Mouse (Mus musculus) gastrocnemius, postnatal 25 days (tissue): ENCODE data around the gene Gm4559. TPM values are rescaled to one million over a fixed set of nuclear protein-coding genes. Genes with fewer than 3 reads are reported as not detected.
"Not testable (repeated sequence)": the region's sequence is repeated elsewhere in the genome, so short reads cannot be mapped to it uniquely, and the experiment has no call there.

Source experiments
- DNase-seq: peaks from one replicate; pipeline ENCODE4 v3.0.0; 2022
- long read RNA-seq, 2 experiments: library from polyadenylated mRNA; stranded (forward); transcript quantifications; one replicate each; pipeline ENCODE4 v2.0.0; 2021
- total RNA-seq, 2 experiments: library from RNA; stranded (reverse); gene quantifications; 1 replicate in 1 of 2; 2 replicates in 1 of 2; pipeline ENCODE4 v1.2.3; 2021

The Gm4559 gene
- total RNA-seq = not detected
- long read RNA-seq, experiment 1 = 0 reads
- long read RNA-seq, experiment 2 = 0 reads

DNA sequence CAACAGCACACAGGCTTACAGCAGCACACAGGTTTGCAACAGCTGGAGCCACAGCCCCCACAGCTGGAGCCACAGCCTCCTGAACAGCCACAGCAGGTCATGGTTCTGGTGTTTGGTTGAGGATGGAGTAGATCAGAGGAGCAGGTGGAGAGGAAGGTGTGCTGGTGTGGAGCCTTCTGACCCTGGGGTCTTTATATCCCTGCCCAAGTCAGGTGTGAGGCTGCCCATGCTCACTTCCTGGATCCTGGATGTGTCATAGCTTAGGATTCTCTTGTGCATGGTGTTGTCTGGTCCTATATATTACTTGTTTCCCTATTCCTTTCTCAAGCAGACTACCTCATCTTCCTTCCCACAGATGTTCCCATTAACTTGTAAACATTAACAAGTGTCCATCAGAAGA is at the start of gene Gm4559:
Gene Gm4559 (minus strand): TSS at position 101 of the 400 bp plus-strand sequence.
- DNase-seq = not testable (repeated sequence)

GRCm38 (mm10) chr7:142323396-142324117 is 49.4 kb upstream of the Gm4559 start:
- DNase-seq = no peak

DNA sequence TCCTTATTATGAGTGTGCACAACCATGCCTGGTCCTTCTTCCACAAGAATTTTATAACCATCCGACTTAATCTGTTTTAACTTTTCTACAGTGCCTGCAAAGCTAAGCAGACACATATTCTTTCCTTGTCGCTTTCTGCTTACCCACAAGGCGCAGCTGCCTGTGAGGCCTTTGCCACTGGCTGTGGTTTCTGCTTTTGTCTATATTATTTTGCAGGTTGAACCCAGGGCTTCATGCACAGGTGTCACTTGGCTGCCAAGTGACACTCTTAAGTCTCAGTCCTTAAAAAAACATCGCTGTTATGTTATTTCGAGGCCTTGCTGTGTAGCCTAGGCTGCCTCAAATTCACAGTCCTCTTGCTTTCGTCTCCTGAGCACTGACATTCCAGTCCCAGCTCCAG is 48.5 kb upstream of the Gm4559 start:
- DNase-seq = no peak

DNA sequence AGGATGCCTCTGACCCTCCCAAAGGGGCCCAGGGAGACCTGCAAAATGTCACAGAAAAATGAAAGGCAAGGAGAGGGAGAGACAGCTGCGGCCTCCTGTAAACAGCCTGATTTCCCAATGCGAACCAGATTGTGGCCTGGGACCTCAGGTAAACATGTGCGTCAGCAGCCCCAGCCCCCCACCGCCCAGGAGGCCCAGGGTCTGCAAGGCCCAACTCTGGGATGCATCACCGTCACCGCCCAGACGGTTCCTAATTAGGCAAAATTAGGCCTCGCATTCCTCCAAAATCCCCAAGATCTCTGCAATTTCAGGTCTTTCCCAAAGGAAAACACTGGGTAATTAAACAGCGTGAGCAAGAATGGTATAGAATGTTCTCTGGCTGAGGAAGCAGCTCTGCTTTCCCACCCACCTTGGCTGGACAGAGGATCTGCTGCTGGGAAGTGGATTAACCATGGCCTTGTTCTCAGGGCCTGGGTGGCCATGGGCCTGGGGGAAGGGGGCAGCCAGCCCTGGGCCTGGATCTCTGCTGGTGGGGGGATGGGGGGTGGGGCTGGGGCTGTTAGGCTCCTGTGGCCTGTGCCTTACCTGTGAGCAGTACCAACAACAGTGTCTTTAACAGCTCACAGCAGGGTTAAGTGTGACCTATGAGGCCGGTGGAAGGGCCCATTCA is 47.6 kb upstream of the Gm4559 start:
- DNase-seq = not testable (repeated sequence)

GRCm38 (mm10) chr7:142320906-142321305 is 46.7 kb upstream of the Gm4559 start:
- DNase-seq = no peak

- no peak for DNase-seq
These were observed 45.0 kb upstream of the Gm4559 start for GRCm38 (mm10) chr7:142319124-142319523.

GRCm38 (mm10) chr7:142317216-142317615 is 43.1 kb upstream of the Gm4559 start:
- DNase-seq = no peak

GRCm38 (mm10) chr7:142316558-142316957 is 42.4 kb upstream of the Gm4559 start:
- DNase-seq = no peak

DNA sequence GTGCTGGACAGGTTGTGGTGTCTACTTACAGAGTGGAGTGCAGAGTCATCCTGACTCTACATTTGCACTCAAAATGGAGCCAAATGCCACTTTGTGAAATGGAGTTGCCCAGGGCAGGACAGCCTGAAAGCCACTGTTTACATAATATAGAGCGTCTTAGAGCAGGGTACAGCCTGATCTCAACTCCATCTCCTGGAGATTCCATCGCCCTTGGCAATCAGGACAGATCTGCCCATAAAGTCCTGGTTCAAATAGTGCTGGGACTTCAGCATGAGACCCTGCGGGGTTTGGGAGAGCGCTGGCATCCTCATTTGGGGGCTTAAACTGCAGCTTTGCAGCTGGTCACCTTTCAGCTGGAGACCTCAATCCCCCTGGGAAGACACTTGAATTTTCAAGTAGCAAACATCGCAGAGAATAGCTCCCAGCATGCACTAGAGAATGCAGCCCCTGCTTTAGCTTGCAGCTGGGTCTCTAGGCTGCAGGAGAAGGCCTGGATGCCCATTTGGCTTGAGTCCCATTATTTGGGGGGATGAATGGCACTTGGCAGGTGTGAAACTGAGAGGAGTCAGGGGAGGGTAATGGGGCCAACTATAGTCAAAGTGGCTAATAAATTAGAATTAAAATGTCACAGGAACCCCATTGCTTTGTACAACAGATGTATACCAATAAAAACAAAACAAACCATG is 40.6 kb upstream of the Gm4559 start:
- no peak for DNase-seq

GRCm38 (mm10) chr7:142303929-142304328 is 29.8 kb upstream of the Gm4559 start:
- DNase-seq = not testable (repeated sequence)

- DNase-seq = no peak
These were observed 29.1 kb upstream of the Gm4559 start, which contains the start of gene Krtap5-4 for GRCm38 (mm10) chr7:142303249-142303648. Krtap5-4 (plus strand) TSS chr7:142303549.

DNA sequence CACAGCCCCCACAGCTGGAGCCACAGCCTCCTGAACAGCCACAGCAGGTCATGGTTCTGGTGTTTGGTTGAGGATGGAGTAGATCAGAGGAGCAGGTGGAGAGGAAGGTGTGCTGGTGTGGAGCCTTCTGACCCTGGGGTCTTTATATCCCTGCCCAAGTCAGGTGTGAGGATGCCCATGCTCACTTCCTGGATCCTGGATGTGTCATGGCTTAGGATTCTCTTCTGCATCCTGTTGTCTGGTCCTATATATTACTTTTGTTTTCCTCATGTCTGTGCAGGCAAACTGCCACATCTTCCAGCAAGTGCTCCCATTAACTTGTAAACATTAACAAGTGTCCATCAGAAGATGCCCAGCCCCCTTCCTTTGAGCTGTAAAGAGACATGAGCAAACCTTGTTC is 22.9 kb upstream of the Gm4559 start, which contains the start of gene Krtap5-1:
Gene Krtap5-1 (minus strand): TSS at position 101 of the 400 bp plus-strand sequence.
- not testable (repeated sequence) for DNase-seq

DNA sequence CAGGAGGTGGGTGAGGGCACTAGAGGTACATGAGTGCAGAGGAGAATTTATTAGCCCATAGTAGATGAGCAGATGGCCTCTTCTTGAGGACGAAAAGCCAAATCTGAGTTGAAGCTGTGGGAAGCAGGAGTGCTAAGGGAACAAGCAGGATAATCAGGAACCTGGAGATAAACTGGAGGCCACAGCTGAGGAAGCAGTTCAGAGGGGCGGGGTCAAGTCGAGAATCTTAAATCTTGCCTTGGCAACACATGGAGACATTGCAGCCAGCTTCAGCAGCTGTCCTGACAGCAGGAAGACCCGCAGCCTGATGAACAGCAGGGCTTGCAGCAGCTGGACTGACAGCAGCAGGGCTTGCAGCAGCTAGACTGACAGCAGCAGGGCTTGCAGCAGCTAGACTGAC is 21.9 kb upstream of the Gm4559 start:
- not testable (repeated sequence) for DNase-seq

GRCm38 (mm10) chr7:142295418-142295817 is 21.3 kb upstream of the Gm4559 start:
- no peak for DNase-seq

GRCm38 (mm10) chr7:142293851-142294250 is 19.7 kb upstream of the Gm4559 start:
- not testable (repeated sequence) for DNase-seq

- DNase-seq = not testable (repeated sequence)
These were observed 11.9 kb upstream of the Gm4559 start for GRCm38 (mm10) chr7:142285910-142286612.

GRCm38 (mm10) chr7:142285130-142285835 is 11.1 kb upstream of the Gm4559 start:
- DNase-seq = peak; percentile 11

- peak; percentile 69 for DNase-seq
These were observed 10.5 kb upstream of the Gm4559 start for GRCm38 (mm10) chr7:142284615-142285080.

- peak; percentile 35 for DNase-seq
These were observed 9.9 kb upstream of the Gm4559 start for GRCm38 (mm10) chr7:142284023-142284591.

DNA sequence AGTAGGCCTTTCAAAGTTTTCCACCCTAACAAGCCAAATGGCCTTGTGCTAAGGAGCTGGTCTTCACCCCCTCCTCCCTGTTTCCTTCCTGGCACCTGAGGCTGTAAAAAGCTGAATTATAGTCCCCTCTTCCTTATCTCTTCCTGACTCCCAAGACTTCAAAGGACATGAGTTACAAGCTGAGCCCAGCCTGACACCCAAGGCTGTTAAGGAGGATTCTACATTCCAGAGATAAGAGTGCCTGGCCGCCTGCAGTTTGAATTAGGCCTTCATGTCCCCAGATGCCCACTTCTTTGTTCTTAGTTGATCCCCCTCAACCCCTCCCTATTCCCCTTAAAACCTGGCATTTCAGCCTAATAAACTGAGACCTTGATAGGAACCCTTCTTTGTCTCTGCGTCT is 8.7 kb upstream of the Gm4559 start:
- DNase-seq = not testable (repeated sequence)

DNA sequence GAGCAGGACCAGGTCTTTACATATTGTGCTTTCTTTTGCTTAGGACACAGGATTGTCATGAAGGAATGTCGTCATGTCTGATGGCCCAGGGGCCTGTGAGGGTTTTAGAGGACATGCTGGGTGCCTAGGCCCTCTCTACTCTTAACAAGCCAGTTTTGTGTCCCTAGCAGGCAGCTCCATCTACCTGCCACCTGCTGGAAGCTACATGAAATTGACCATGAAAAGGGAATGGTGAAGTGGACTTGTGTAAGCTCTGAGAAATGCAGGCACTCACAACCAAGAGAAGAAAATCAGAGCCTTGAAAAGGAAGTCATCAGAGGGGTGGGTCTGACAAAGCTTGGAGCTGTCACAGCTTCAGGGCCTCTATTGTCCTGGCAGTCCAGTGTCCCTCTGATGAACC is 5.1 kb upstream of the Gm4559 start:
- DNase-seq = not testable (repeated sequence)
